Comparison of ENCODE assay signal across 8 mouse cellular contexts in the genomic region with DNA sequence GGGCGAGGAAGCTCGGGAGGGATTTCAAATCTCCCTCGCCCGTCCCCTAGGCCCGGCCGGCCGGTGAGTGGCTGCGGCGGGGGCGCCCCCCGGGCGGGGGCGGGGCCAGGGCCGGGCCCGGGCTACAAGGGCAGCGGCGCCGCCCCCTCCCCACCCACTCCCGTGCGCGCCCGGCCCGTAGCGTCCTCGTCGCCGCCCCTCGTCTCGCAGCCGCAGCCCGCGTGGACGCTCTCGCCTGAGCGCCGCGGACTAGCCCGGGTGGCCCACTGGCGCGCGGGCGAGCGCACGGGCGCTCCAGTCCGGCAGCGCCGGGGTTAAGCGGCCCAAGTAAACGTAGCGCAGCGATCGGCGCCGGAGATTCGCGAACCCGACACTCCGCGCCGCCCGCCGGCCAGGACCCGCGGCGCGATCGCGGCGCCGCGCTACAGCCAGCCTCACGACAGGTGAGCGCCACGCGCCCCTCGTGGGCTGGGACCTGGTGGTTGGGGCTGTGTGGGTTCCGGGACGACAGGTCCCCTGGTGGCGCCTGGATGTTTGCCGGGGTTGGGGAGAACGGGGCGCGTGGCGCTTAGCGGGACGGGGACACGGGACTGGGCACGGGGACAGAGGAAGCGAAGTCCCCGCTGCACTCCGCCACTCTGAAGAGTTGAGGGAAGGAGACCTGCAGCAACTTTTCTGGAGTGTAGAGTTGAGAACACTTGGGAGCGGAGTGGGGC. TPM values are rescaled to one million over a fixed set of nuclear protein-coding genes. Genes with fewer than 3 reads are reported as not detected.
A peak's percentile ranks its signal among the peaks of the same experiment; 100 is the strongest.
DNase-seq lines count a peak whose midpoint lies in the region; ATAC-seq and TF ChIP-seq lines count a peak whose summit lies in the region.

A gene (plus strand): TSS at position 153 of the 716 bp plus-strand sequence.

- no peaks in the 10 kb centered on the region for H3K79me2 ChIP-seq in CH12.LX (replicated peaks; ENCODE audit: control insufficient read depth, extremely low read depth, insufficient read depth, poor library complexity, severe bottlenecking)

- H3K27ac ChIP-seq in CH12.LX (ENCODE audit: insufficient read depth, low read depth), result no peak within 1 kb of the TSS
- H3K27ac ChIP-seq in bone marrow macrophage, adult 2 months (ENCODE audit: insufficient read depth, low read depth, low read length), result no peak within 1 kb of the TSS
- H3K27ac ChIP-seq in embryonic fibroblast, embryonic 13.5 days (ENCODE audit: insufficient read depth, low read length), result no peak within 1 kb of the TSS
- H3K27ac ChIP-seq in heart, embryonic 14.5 days (replicated peaks in 1 of 2; ENCODE audit: control insufficient read depth in 1 of 2, insufficient read depth in 1 of 2, low read depth in 2 of 2, low read length in 2 of 2), result no peak within 1 kb of the TSS
- H3K27ac ChIP-seq in kidney, embryonic 16.5 days (ENCODE audit: low read length), result no peak within 1 kb of the TSS
- no peak within 1 kb of the TSS for H3K27ac ChIP-seq in liver, postnatal 0 days (ENCODE audit: low read depth)
- no peak within 1 kb of the TSS for H3K27ac ChIP-seq in neural tube, embryonic 11.5 days (ENCODE audit: low read depth, low read length)
- H3K27ac ChIP-seq in testis, adult 2 months (ENCODE audit: control insufficient read depth, insufficient read depth, low read depth, low read length), result peak within 1 kb of the TSS; percentile 2; the same call in 1 of the 2 replicates

- peak within 1 kb of the TSS; percentile 53 for H3K4me2 ChIP-seq in CH12.LX (ENCODE audit: insufficient read depth, low read depth, poor library complexity, severe bottlenecking)
- H3K4me2 ChIP-seq in heart, embryonic 14.5 days (ENCODE audit: low read length), result peak within 1 kb of the TSS; percentile 83
- H3K4me2 ChIP-seq in kidney, embryonic 16.5 days (replicated peaks; ENCODE audit: low read depth, low read length), result peak within 1 kb of the TSS; percentile 90
- peak within 1 kb of the TSS; percentile 88 for H3K4me2 ChIP-seq in liver, postnatal 0 days (ENCODE audit: low read depth, low read length)
- peak within 1 kb of the TSS; percentile 95 for H3K4me2 ChIP-seq in neural tube, embryonic 11.5 days (ENCODE audit: low read depth)

- in situ Hi-C loops in CH12.LX (cut with MboI; ENCODE audit: low pct_ligation_motif_present, low pct_unique_long_range_greater_than_20kb, low sequenced_read_pairs), result no loop called here

- H3K9me3 ChIP-seq in CH12.LX (replicated peaks; ENCODE audit: low read length), result no peaks in the 10 kb centered on the region
- H3K9me3 ChIP-seq in heart, embryonic 14.5 days (ENCODE audit: control insufficient read depth, low read length), result no peaks in the 10 kb centered on the region
- H3K9me3 ChIP-seq in kidney, embryonic 16.5 days (ENCODE audit: low read length), result no peaks in the 10 kb centered on the region
- no peaks in the 10 kb centered on the region for H3K9me3 ChIP-seq in liver, postnatal 0 days (ENCODE audit: low read length)
- no peaks in the 10 kb centered on the region for H3K9me3 ChIP-seq in neural tube, embryonic 11.5 days (ENCODE audit: control insufficient read depth, low read length)

- ATAC-seq in heart, embryonic 14.5 days (ENCODE audit: insufficient number of reproducible peaks, insufficient read depth, low FRiP score, low read depth), result peak; percentile 77
- ATAC-seq in kidney, embryonic 16.5 days (ENCODE audit: low FRiP score, low TSS enrichment), result peak; percentile 90
- peak; percentile 84 for ATAC-seq in liver, postnatal 0 days
- peak; percentile 86 for ATAC-seq in neural tube, embryonic 11.5 days (ENCODE audit: insufficient read depth, low FRiP score, low TSS enrichment)

- TF ChIP-seq RAD21 in CH12.LX (IDR thresholded peaks at IDR 0.05; ENCODE audit: low read depth, low read length), result no peak

- DNase-seq in CH12.LX (ENCODE audit: extremely low read depth), result peak; percentile 37
- DNase-seq in liver, postnatal 0 days, result peak; percentile 72
- peak; percentile 83 for DNase-seq in neural tube, embryonic 11.5 days (ENCODE audit: low spot score)

- TF ChIP-seq EP300 in CH12.LX (IDR thresholded peaks at IDR 0.05; ENCODE audit: low read length), result no peak
- no peak for TF ChIP-seq EP300 in liver, postnatal 0 days (IDR thresholded peaks at IDR 0.05; ENCODE audit: low read depth)

- peak within 1 kb of the TSS; percentile 49; the same call in 1 of the 2 replicates for H3K9ac ChIP-seq in CH12.LX (ENCODE audit: insufficient read depth, low read depth)
- peak within 1 kb of the TSS; percentile 80 for H3K9ac ChIP-seq in heart, embryonic 14.5 days (ENCODE audit: low read length)
- peak within 1 kb of the TSS; percentile 87 for H3K9ac ChIP-seq in kidney, embryonic 16.5 days (replicated peaks; ENCODE audit: low read length)
- H3K9ac ChIP-seq in liver, postnatal 0 days (replicated peaks), result peak within 1 kb of the TSS; percentile 70
- H3K9ac ChIP-seq in neural tube, embryonic 11.5 days (ENCODE audit: low read length), result peak within 1 kb of the TSS; percentile 84

- peaks cover 19% of the 10 kb centered on the region for H3K27me3 ChIP-seq in CH12.LX (replicated peaks)
- peaks cover 4% of the 10 kb centered on the region; the same call in 1 of the 2 replicates for H3K27me3 ChIP-seq in heart, embryonic 14.5 days (ENCODE audit: control insufficient read depth, insufficient read depth, low read length)
- H3K27me3 ChIP-seq in kidney, embryonic 16.5 days (ENCODE audit: insufficient read depth, low read length), result no peaks in the 10 kb centered on the region
- no peaks in the 10 kb centered on the region for H3K27me3 ChIP-seq in liver, postnatal 0 days (ENCODE audit: insufficient read depth, low read length)
- no peaks in the 10 kb centered on the region for H3K27me3 ChIP-seq in neural tube, embryonic 11.5 days (ENCODE audit: control insufficient read depth, insufficient read depth, low read length)
- H3K27me3 ChIP-seq in testis, adult 2 months (ENCODE audit: control insufficient read depth, insufficient read depth, low read length), result no peaks in the 10 kb centered on the region

- dilution Hi-C loops in CH12.LX (cut with MboI; ENCODE audit: extremely low pct_ligation_motif_present, extremely low pct_unique_long_range_greater_than_20kb, low sequenced_read_pairs), result no loop called here

- peak; percentile 56; the same call in 1 of the 2 replicates for TF ChIP-seq POLR2A in CH12.LX (IDR thresholded peaks at IDR 0.05; ENCODE audit: low read depth, low read length)
- TF ChIP-seq POLR2A in bone marrow macrophage, adult 2 months (IDR thresholded peaks at IDR 0.05; ENCODE audit: borderline replicate concordance, low read depth, low read length), result no peak
- peak; percentile 53 for TF ChIP-seq POLR2A in embryonic fibroblast, embryonic 13.5 days (IDR thresholded peaks at IDR 0.05; ENCODE audit: low read depth, low read length)
- TF ChIP-seq POLR2A in testis, adult 2 months (IDR thresholded peaks at IDR 0.05; ENCODE audit: control insufficient read depth, low read depth, low read length), result no peak

- TF ChIP-seq CTCF in CH12.LX (conservative IDR thresholded peaks at IDR 0.05 in 1 of 2, IDR thresholded peaks at IDR 0.05 in 1 of 2; ENCODE audit: low read depth in 2 of 2, low read length in 2 of 2), result no peak
- no peak for TF ChIP-seq CTCF in bone marrow macrophage, adult 2 months (IDR thresholded peaks at IDR 0.05; ENCODE audit: low read depth, low read length)
- TF ChIP-seq CTCF in embryonic fibroblast, embryonic 13.5 days (IDR thresholded peaks at IDR 0.05; ENCODE audit: borderline replicate concordance, insufficient read depth, low read length), result no peak
- no peak for TF ChIP-seq CTCF in liver, postnatal 0 days (IDR thresholded peaks at IDR 0.05; ENCODE audit: low read depth)
- TF ChIP-seq CTCF in testis, adult 2 months (IDR thresholded peaks at IDR 0.05; ENCODE audit: control insufficient read depth, insufficient read depth, insufficient replicate concordance, low read depth, low read length), result no peak

- peak within 1 kb of the TSS; percentile 63 to 79 (median 68) for H3K4me3 ChIP-seq in CH12.LX (replicated peaks in 1 of 3; ENCODE audit: low read depth in 2 of 3, low read length in 2 of 3, poor library complexity in 1 of 3)
- H3K4me3 ChIP-seq in bone marrow macrophage, adult 2 months (ENCODE audit: insufficient read depth, low read length), result peak within 1 kb of the TSS; percentile 97
- H3K4me3 ChIP-seq in embryonic fibroblast, embryonic 13.5 days (ENCODE audit: insufficient read depth, low read length), result peak within 1 kb of the TSS; percentile 86
- H3K4me3 ChIP-seq in heart, embryonic 14.5 days (ENCODE audit: control insufficient read depth in 1 of 2, insufficient read depth in 1 of 2, low read depth in 1 of 2, low read length in 2 of 2), result peak within 1 kb of the TSS; percentile 78 to 82
- H3K4me3 ChIP-seq in kidney, embryonic 16.5 days (ENCODE audit: low read length), result peak within 1 kb of the TSS; percentile 85
- H3K4me3 ChIP-seq in liver, postnatal 0 days (ENCODE audit: low read depth, low read length), result peak within 1 kb of the TSS; percentile 84
- H3K4me3 ChIP-seq in neural tube, embryonic 11.5 days (ENCODE audit: low read depth, low read length), result peak within 1 kb of the TSS; percentile 76
- peak within 1 kb of the TSS; percentile 91 for H3K4me3 ChIP-seq in testis, adult 2 months (ENCODE audit: control insufficient read depth, low read depth, low read length)

- H3K36me3 ChIP-seq in CH12.LX (replicated peaks in 1 of 2; ENCODE audit: control insufficient read depth in 1 of 2, insufficient read depth in 1 of 2, low read length in 1 of 2), result peaks cover 0 to 2% of the 10 kb centered on the region in 2 experiments
- H3K36me3 ChIP-seq in heart, embryonic 14.5 days (ENCODE audit: control insufficient read depth, insufficient read depth, low read length), result no peaks in the 10 kb centered on the region
- H3K36me3 ChIP-seq in kidney, embryonic 16.5 days (ENCODE audit: insufficient read depth, low read length), result no peaks in the 10 kb centered on the region
- no peaks in the 10 kb centered on the region for H3K36me3 ChIP-seq in liver, postnatal 0 days (replicated peaks; ENCODE audit: insufficient read depth, low read length)
- no peaks in the 10 kb centered on the region for H3K36me3 ChIP-seq in neural tube, embryonic 11.5 days (ENCODE audit: control insufficient read depth, insufficient read depth, low read length)
- no peaks in the 10 kb centered on the region for H3K36me3 ChIP-seq in testis, adult 2 months (ENCODE audit: control insufficient read depth, insufficient read depth, low read length)

- under 1% methylated on average over 68 of the region's 93 CpGs for WGBS in heart, embryonic 14.5 days
- WGBS in kidney, embryonic 16.5 days, result under 1% methylated on average over 55 of the region's 93 CpGs
- under 1% methylated on average over 66 of the region's 93 CpGs for WGBS in liver, postnatal 0 days (ENCODE audit: insufficient replicate concordance)
- under 1% methylated on average over 73 of the region's 93 CpGs for WGBS in neural tube, embryonic 11.5 days

- peaks cover 3 to 19% of the 10 kb centered on the region in 2 experiments; a peak in 3 of 4 replicates for H3K4me1 ChIP-seq in CH12.LX (ENCODE audit: control insufficient read depth in 1 of 2, insufficient read depth in 2 of 2)
- H3K4me1 ChIP-seq in bone marrow macrophage, adult 2 months (ENCODE audit: control insufficient read depth, insufficient read depth, low read length), result no peaks in the 10 kb centered on the region
- no peaks in the 10 kb centered on the region for H3K4me1 ChIP-seq in embryonic fibroblast, embryonic 13.5 days (ENCODE audit: control insufficient read depth, insufficient read depth, low read length)
- H3K4me1 ChIP-seq in heart, embryonic 14.5 days (ENCODE audit: control insufficient read depth in 2 of 2, insufficient read depth in 2 of 2, low read length in 2 of 2), result peaks cover 8 to 10% of the 10 kb centered on the region in 2 experiments
- peaks cover 22% of the 10 kb centered on the region for H3K4me1 ChIP-seq in kidney, embryonic 16.5 days (ENCODE audit: insufficient read depth, low read length)
- peaks cover 14% of the 10 kb centered on the region for H3K4me1 ChIP-seq in liver, postnatal 0 days (ENCODE audit: insufficient read depth)
- H3K4me1 ChIP-seq in neural tube, embryonic 11.5 days (ENCODE audit: control insufficient read depth, insufficient read depth, low read length), result peaks cover 9% of the 10 kb centered on the region
- H3K4me1 ChIP-seq in testis, adult 2 months (ENCODE audit: control insufficient read depth, insufficient read depth, low read length), result peaks cover 14% of the 10 kb centered on the region

RNA-seq across cellular contexts. Expression of the gene that starts here (rescaled TPM):
- total RNA-seq in CH12.LX (2012; rRNA removed) (8.4 TPM in 2 replicates), CH12.LX (2014; rRNA removed) (5.3 and 6.0 TPM in 2 replicates)
- polyA plus RNA-seq in CH12.LX (2012; ENCODE audit: insufficient read length, low read depth), result 8.9 and 9.4 TPM in 2 replicates
- polyA plus RNA-seq in bone marrow macrophage, adult 2 months (2012; ENCODE audit: insufficient read depth, insufficient read length, missing spikeins), result 1.4 and 2.7 TPM in 2 replicates
- 1.2 and 1.8 TPM in 2 replicates for polyA plus RNA-seq in embryonic fibroblast, embryonic 13.5 days (2011; ENCODE audit: insufficient read length, low read depth, missing spikeins)
- 4.6 and 5.0 TPM in 2 replicates for polyA plus RNA-seq in heart, embryonic 14.5 days (2014; fragmentation: Nextera tagmentation; extraction: Ambion mirVana)
- 17.3 and 18.1 TPM in 2 replicates for polyA plus RNA-seq in kidney, embryonic 16.5 days (2015; fragmentation: Nextera tagmentation; extraction: Ambion mirVana)
- 4.8 and 5.3 TPM in 2 replicates for polyA plus RNA-seq in liver, postnatal 0 days (2015; fragmentation: Nextera tagmentation; extraction: Ambion mirVana)
- 11.0 and 13.3 TPM in 2 replicates for polyA plus RNA-seq in neural tube, embryonic 11.5 days (2014; fragmentation: Nextera tagmentation; extraction: Ambion mirVana)
- polyA plus RNA-seq in testis, adult 2 months (2012; rRNA removed), result 2.4 and 2.9 TPM in 2 replicates

Comparison
In these comparisons a context has a peak if more than half of its experiments do, and no peak if none do; other contexts are left out.
1. POLR2A ChIP-seq: peak in CH12.LX (single experiment) and embryonic fibroblast, embryonic 13.5 days (single experiment); none in bone marrow macrophage, adult 2 months (single experiment) and testis, adult 2 months (single experiment).
2. Peak in every context shown above with its lines, with median percentiles within 50 percentile points of each other: DNase-seq, H3K4me2 ChIP-seq, H3K4me3 ChIP-seq, H3K9ac ChIP-seq and ATAC-seq.